ENCODE assay signal across 7 mouse cellular contexts in genomic region chr1:152625651-152626050, GRCm38 (mm10).
DNase-seq lines count a peak whose midpoint lies in the region; ATAC-seq and TF ChIP-seq lines count a peak whose summit lies in the region.

No protein-coding gene starts in this region.

- no peaks in the 10 kb centered on the region for H3K27me3 ChIP-seq in neural tube, embryonic 11.5 days (ENCODE audit: control insufficient read depth, insufficient read depth, low read length)
- H3K27me3 ChIP-seq in heart, postnatal 0 days (ENCODE audit: control insufficient read depth, insufficient read depth, low read length) = no peaks in the 10 kb centered on the region
- peaks cover 38% of the 10 kb centered on the region for H3K27me3 ChIP-seq in liver, embryonic 16.5 days (ENCODE audit: control insufficient read depth, insufficient read depth, low read depth, low read length)

- no peak overlapping the region for H3K27ac ChIP-seq in neural tube, embryonic 11.5 days (ENCODE audit: low read depth, low read length)
- H3K27ac ChIP-seq in heart, postnatal 0 days (ENCODE audit: low read depth) = peak overlapping the region; percentile 96
- no peak overlapping the region for H3K27ac ChIP-seq in liver, embryonic 16.5 days (ENCODE audit: low read length)

- DNase-seq in neural tube, embryonic 11.5 days (ENCODE audit: low spot score) = no peak
- no peak for DNase-seq in neural tube, embryonic 10.5 days (ENCODE audit: extremely low spot score, low spot score)
- DNase-seq in heart, postnatal 0 days (ENCODE audit: low spot score) = no peak
- no peak for DNase-seq in thymus, postnatal 25 days
- DNase-seq in retina, embryonic 14.5 days (ENCODE audit: low spot score) = no peak
- DNase-seq in lung, postnatal 25 days (ENCODE audit: low spot score) = no peak

- no peak for TF ChIP-seq EP300 in heart, postnatal 0 days (IDR thresholded peaks at IDR 0.05; ENCODE audit: low read depth)

- ATAC-seq in neural tube, embryonic 11.5 days (ENCODE audit: insufficient read depth, low FRiP score, low TSS enrichment) = no peak
- no peak for ATAC-seq in heart, postnatal 0 days (ENCODE audit: insufficient read depth, low read depth)
- no peak for ATAC-seq in liver, embryonic 16.5 days (ENCODE audit: low read depth)

- TF ChIP-seq CTCF in heart, postnatal 0 days (IDR thresholded peaks at IDR 0.05; ENCODE audit: low read depth) = no peak

- H3K9me3 ChIP-seq in neural tube, embryonic 11.5 days (ENCODE audit: control insufficient read depth, low read length) = no peaks in the 10 kb centered on the region
- no peaks in the 10 kb centered on the region for H3K9me3 ChIP-seq in heart, postnatal 0 days (replicated peaks; ENCODE audit: control insufficient read depth, low read length)
- no peaks in the 10 kb centered on the region for H3K9me3 ChIP-seq in liver, embryonic 16.5 days (replicated peaks; ENCODE audit: control insufficient read depth, low read length)

- H3K9ac ChIP-seq in neural tube, embryonic 11.5 days (ENCODE audit: low read length) = no peak overlapping the region
- 0 out of 2 replicates have a peak overlapping the region, but pooled peaks have one; percentile 89 for H3K9ac ChIP-seq in heart, postnatal 0 days (replicated peaks; ENCODE audit: low read depth, low read length)
- H3K9ac ChIP-seq in liver, embryonic 16.5 days (ENCODE audit: low read depth, low read length) = no peak overlapping the region

- H3K4me3 ChIP-seq in neural tube, embryonic 11.5 days (ENCODE audit: low read depth, low read length) = peak overlapping the region; percentile 60; the same call in 1 of the 2 replicates
- H3K4me3 ChIP-seq in heart, postnatal 0 days (ENCODE audit: low read depth, low read length) = peak overlapping the region; percentile 74
- no peak overlapping the region for H3K4me3 ChIP-seq in liver, embryonic 16.5 days (ENCODE audit: low read depth, low read length)

- H3K4me1 ChIP-seq in neural tube, embryonic 11.5 days (ENCODE audit: control insufficient read depth, insufficient read depth, low read length) = peaks cover 9% of the 10 kb centered on the region
- H3K4me1 ChIP-seq in heart, postnatal 0 days (ENCODE audit: control insufficient read depth, insufficient read depth) = peaks cover 25% of the 10 kb centered on the region
- peaks cover 6% of the 10 kb centered on the region for H3K4me1 ChIP-seq in liver, embryonic 16.5 days (ENCODE audit: control insufficient read depth, low read depth, low read length)

- no peaks in the 10 kb centered on the region for H3K36me3 ChIP-seq in neural tube, embryonic 11.5 days (ENCODE audit: control insufficient read depth, insufficient read depth, low read length)
- H3K36me3 ChIP-seq in heart, postnatal 0 days (replicated peaks; ENCODE audit: control insufficient read depth, insufficient read depth, low read length) = peaks cover 6% of the 10 kb centered on the region
- H3K36me3 ChIP-seq in liver, embryonic 16.5 days (ENCODE audit: control insufficient read depth, insufficient read depth) = no peaks in the 10 kb centered on the region

- H3K4me2 ChIP-seq in neural tube, embryonic 11.5 days (ENCODE audit: low read depth) = peak overlapping the region; percentile 76
- H3K4me2 ChIP-seq in heart, postnatal 0 days (ENCODE audit: low read depth, low read length) = peak overlapping the region; percentile 82
- peak overlapping the region; percentile 57 for H3K4me2 ChIP-seq in liver, embryonic 16.5 days (ENCODE audit: low read depth, low read length)
